Mouse (Mus musculus): ENCODE measurements around the gene Nqo2.

The Nqo2 gene

GRCm38 (mm10) chr13:33989625-33990024 is 25.1 kb downstream of the Nqo2 start:
- intact Hi-C loops (cut with DNase I) = no loop called here

GRCm38 (mm10) chr13:33995197-33995596 is 30.7 kb downstream of the Nqo2 start:
- intact Hi-C loops (cut with DNase I) = no loop called here

- intact Hi-C loops (cut with DNase I) = no loop called here
Measured at GRCm38 (mm10) chr13:34002058-34003006, 37.8 kb downstream of the Nqo2 start, which contains the start of the genes Ripk1 and Serpinb6a. Gene Ripk1, plus strand, starts transcription at chr13:34002363. Gene Serpinb6a, minus strand, starts transcription at chr13:34002794.

- intact Hi-C loops (cut with DNase I) = no loop called here
Measured at GRCm38 (mm10) chr13:34003058-34003457, 38.6 kb downstream of the Nqo2 start.

- intact Hi-C loops (cut with DNase I) = no loop called here
Measured at GRCm38 (mm10) chr13:34007234-34007633, 42.7 kb downstream of the Nqo2 start.

- intact Hi-C loops (cut with DNase I) = no loop called here
Measured at GRCm38 (mm10) chr13:34016927-34017569, 52.6 kb downstream of the Nqo2 start.

- intact Hi-C loops (cut with DNase I) = no loop called here
Measured at GRCm38 (mm10) chr13:34018521-34018920, 54.0 kb downstream of the Nqo2 start.

GRCm38 (mm10) chr13:34021998-34022397 is 57.5 kb downstream of the Nqo2 start:
- intact Hi-C loops (cut with DNase I) = no loop called here

GRCm38 (mm10) chr13:34032041-34032440 is 67.6 kb downstream of the Nqo2 start:
- intact Hi-C loops (cut with DNase I) = no loop called here

GRCm38 (mm10) chr13:34035424-34035823 is 70.9 kb downstream of the Nqo2 start:
- intact Hi-C loops (cut with DNase I) = no loop called here

GRCm38 (mm10) chr13:34036726-34037125 is 72.2 kb downstream of the Nqo2 start:
- intact Hi-C loops (cut with DNase I) = no loop called here

- intact Hi-C loops (cut with DNase I) = no loop called here
Measured at GRCm38 (mm10) chr13:34037172-34038055, 72.9 kb downstream of the Nqo2 start, which contains the start of gene Bphl. Gene Bphl, plus strand, starts transcription at chr13:34037597.

- intact Hi-C loops (cut with DNase I) = no loop called here
Measured at GRCm38 (mm10) chr13:34038056-34038432, 73.6 kb downstream of the Nqo2 start.

Data from adrenal gland (tissue).